Mouse (Mus musculus): ENCODE measurements around the gene Olfr312. TPM values are rescaled to one million over a fixed set of nuclear protein-coding genes. Genes with fewer than 3 reads are reported as not detected.
"Not testable (repeated sequence)": the region's sequence is repeated elsewhere in the genome, so short reads cannot be mapped to it uniquely, and the experiment has no call there.

Olfr312 gene
- not detected in 2 replicates for total RNA-seq (2012; rRNA removed)

DNA sequence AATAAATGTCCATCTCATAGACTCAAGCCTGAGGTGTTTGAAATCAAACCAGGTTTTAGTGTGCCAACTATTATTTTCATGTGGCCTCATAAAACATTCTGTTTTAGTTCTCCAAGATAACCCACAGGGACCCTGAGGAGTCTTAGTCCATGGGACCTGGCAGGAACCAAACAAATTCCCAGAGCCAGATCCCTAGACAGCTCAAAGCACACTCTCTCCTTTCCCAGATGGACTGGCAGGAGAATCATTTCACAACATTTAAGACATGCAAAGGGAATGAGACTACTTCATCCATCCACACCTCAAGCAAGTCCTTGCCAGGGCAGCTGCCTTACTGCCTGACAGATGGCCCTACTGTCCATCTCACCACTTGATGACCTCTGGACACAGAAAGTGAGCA lies at the start of gene Olfr312:
Gene Olfr312 (plus strand): TSS at position 301 of the 400 bp plus-strand sequence.
- H3K9ac ChIP-seq (ENCODE audit: insufficient read depth, low read depth, low read length, poor library complexity, severe bottlenecking); H3K4me3 ChIP-seq (ENCODE audit: insufficient read depth in 1 of 2, low read depth in 1 of 2, low read length in 2 of 2, poor library complexity in 1 of 2, severe bottlenecking in 1 of 2); H3K27ac ChIP-seq (ENCODE audit: insufficient read depth, low read depth, low read length, poor library complexity, severe bottlenecking); in situ Hi-C loops (cut with MboI; ENCODE audit: low sequenced_read_pairs in 2 of 2, unreplicated experiment in 2 of 2); H3K36me3 ChIP-seq (ENCODE audit: control insufficient read depth, insufficient read depth, low read length, poor library complexity, severe bottlenecking); H3K9me3 ChIP-seq (ENCODE audit: control insufficient read depth, insufficient read depth, low read depth, low read length); H3K4me1 ChIP-seq (ENCODE audit: control insufficient read depth in 2 of 2, insufficient read depth in 2 of 2, low read length in 2 of 2, poor library complexity in 1 of 2); DNase-seq (ENCODE audit: low read depth, low spot score): not testable (repeated sequence)

DNA sequence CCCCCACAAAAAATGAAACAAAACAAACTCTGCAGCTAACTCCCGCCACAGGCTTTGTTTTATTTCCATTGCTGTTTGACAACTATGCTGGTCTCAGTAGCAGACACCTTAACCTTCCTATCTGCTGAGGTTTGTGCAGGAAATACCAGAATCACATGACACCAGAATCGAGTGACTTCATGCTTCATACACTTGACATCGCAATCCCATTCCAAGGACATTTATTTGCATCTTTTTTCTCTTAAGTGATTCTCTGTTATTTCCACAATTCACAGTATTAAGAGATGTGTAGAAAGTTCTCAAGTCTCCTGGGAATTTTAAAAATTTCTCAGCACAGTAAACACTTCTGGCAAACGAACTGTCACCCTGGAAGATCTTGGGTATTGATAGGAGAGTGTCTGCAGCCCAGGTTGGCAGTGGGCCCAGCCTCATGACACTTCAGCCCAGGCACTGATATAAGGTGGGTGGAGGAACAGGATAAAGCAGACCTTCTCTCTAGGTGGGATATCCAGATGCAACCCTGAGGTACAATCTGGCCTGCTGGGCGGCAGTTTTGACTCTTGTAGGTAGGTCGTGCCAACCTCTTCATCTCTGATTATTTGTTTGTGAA lies 46.5 kb upstream of the Olfr312 start, which contains the start of gene Olfr314:
Gene Olfr314 (plus strand): TSS at position 473 of the 610 bp plus-strand sequence.
- TF ChIP-seq ZC3H11A (IDR thresholded peaks at IDR 0.05; ENCODE audit: borderline replicate concordance, low read depth, low read length) (no peak), HCFC1 (IDR thresholded peaks at IDR 0.05; ENCODE audit: borderline replicate concordance, insufficient read depth, low read length) (no peak), ZNF384 (IDR thresholded peaks at IDR 0.05; ENCODE audit: low read depth, low read length) (no peak), CHD2 (IDR thresholded peaks at IDR 0.05; ENCODE audit: low read depth, low read length) (no peak), MAFK (IDR thresholded peaks at IDR 0.05; ENCODE audit: insufficient read depth, low read depth, low read length) (no peak)
- Histone ChIP-seq H3K9ac (ENCODE audit: insufficient read depth, low read depth, low read length, poor library complexity, severe bottlenecking) (no peak within 1 kb of the TSS), H3K4me3 (ENCODE audit: insufficient read depth in 1 of 2, low read depth in 1 of 2, low read length in 2 of 2, poor library complexity in 1 of 2, severe bottlenecking in 1 of 2) (no peak within 1 kb of the TSS), H3K4me1 (ENCODE audit: control insufficient read depth in 2 of 2, insufficient read depth in 2 of 2, low read length in 2 of 2, poor library complexity in 1 of 2) (no peaks in the 10 kb centered on the region), H3K36me3 (ENCODE audit: control insufficient read depth, insufficient read depth, low read length, poor library complexity, severe bottlenecking) (no peaks in the 10 kb centered on the region), H3K27ac (ENCODE audit: insufficient read depth, low read depth, low read length, poor library complexity, severe bottlenecking) (no peak within 1 kb of the TSS), H3K9me3 (ENCODE audit: control insufficient read depth, insufficient read depth, low read depth, low read length) (no peaks in the 10 kb centered on the region)
- in situ Hi-C loops (cut with MboI; ENCODE audit: low sequenced_read_pairs in 2 of 2, unreplicated experiment in 2 of 2): no loop called here
- no peak for DNase-seq (ENCODE audit: low read depth, low spot score)

GRCm38 (mm10) chr11:58784182-58784581 lies 44.9 kb upstream of the Olfr312 start:
- DNase-seq (ENCODE audit: low read depth, low spot score): no peak
- Histone ChIP-seq H3K36me3 (ENCODE audit: control insufficient read depth, insufficient read depth, low read length, poor library complexity, severe bottlenecking) (no peaks in the 10 kb centered on the region), H3K27ac (ENCODE audit: insufficient read depth, low read depth, low read length, poor library complexity, severe bottlenecking) (no peak overlapping the region), H3K4me3 (ENCODE audit: insufficient read depth in 1 of 2, low read depth in 1 of 2, low read length in 2 of 2, poor library complexity in 1 of 2, severe bottlenecking in 1 of 2) (no peak overlapping the region), H3K9me3 (ENCODE audit: control insufficient read depth, insufficient read depth, low read depth, low read length) (no peaks in the 10 kb centered on the region), H3K9ac (ENCODE audit: insufficient read depth, low read depth, low read length, poor library complexity, severe bottlenecking) (no peak overlapping the region), H3K4me1 (ENCODE audit: control insufficient read depth in 2 of 2, insufficient read depth in 2 of 2, low read length in 2 of 2, poor library complexity in 1 of 2) (no peaks in the 10 kb centered on the region)
- in situ Hi-C loops (cut with MboI; ENCODE audit: low sequenced_read_pairs in 2 of 2, unreplicated experiment in 2 of 2): no loop called here
- TF ChIP-seq HCFC1 (IDR thresholded peaks at IDR 0.05; ENCODE audit: borderline replicate concordance, insufficient read depth, low read length) (no peak), ZC3H11A (IDR thresholded peaks at IDR 0.05; ENCODE audit: borderline replicate concordance, low read depth, low read length) (no peak), ZNF384 (IDR thresholded peaks at IDR 0.05; ENCODE audit: low read depth, low read length) (no peak), MAFK (IDR thresholded peaks at IDR 0.05; ENCODE audit: insufficient read depth, low read depth, low read length) (no peak), CHD2 (IDR thresholded peaks at IDR 0.05; ENCODE audit: low read depth, low read length) (no peak)

- no peak overlapping the region for H3K4me3 ChIP-seq (ENCODE audit: insufficient read depth in 1 of 2, low read depth in 1 of 2, low read length in 2 of 2, poor library complexity in 1 of 2, severe bottlenecking in 1 of 2)
- H3K4me1 ChIP-seq (ENCODE audit: control insufficient read depth in 2 of 2, insufficient read depth in 2 of 2, low read length in 2 of 2, poor library complexity in 1 of 2): no peaks in the 10 kb centered on the region
- no peak overlapping the region for H3K27ac ChIP-seq (ENCODE audit: insufficient read depth, low read depth, low read length, poor library complexity, severe bottlenecking)
- H3K9ac ChIP-seq (ENCODE audit: insufficient read depth, low read depth, low read length, poor library complexity, severe bottlenecking): no peak overlapping the region
- no peak for TF ChIP-seq ZNF384 (IDR thresholded peaks at IDR 0.05; ENCODE audit: low read depth, low read length)
- no peaks in the 10 kb centered on the region for H3K36me3 ChIP-seq (ENCODE audit: control insufficient read depth, insufficient read depth, low read length, poor library complexity, severe bottlenecking)
- H3K9me3 ChIP-seq (ENCODE audit: control insufficient read depth, insufficient read depth, low read depth, low read length): no peaks in the 10 kb centered on the region
- DNase-seq (ENCODE audit: low read depth, low spot score): no peak
- in situ Hi-C loops (cut with MboI; ENCODE audit: low sequenced_read_pairs in 2 of 2, unreplicated experiment in 2 of 2): no loop called here
These were observed 41.4 kb upstream of the Olfr312 start for GRCm38 (mm10) chr11:58787651-58788050.

DNA sequence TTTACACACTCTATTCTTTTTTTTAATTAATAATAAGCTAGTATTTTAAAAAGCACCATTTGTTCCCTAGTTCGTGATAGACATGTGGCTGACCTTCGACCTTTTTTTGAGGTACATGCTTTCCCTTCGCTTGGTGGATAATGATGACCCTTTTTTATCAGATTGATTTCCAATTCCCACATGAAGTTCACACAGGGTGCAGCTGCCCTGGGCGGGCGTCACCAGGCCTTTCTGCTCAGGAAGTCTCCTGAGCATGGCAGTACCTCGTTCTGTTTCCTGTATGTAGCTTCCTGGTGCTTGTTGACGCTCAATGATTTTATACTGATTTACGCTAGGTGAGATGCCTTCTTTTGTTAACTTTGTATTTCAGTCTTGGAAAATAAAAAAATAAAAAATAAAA lies 40.7 kb upstream of the Olfr312 start:
- no peak overlapping the region for H3K9ac ChIP-seq (ENCODE audit: insufficient read depth, low read depth, low read length, poor library complexity, severe bottlenecking)
- H3K36me3 ChIP-seq (ENCODE audit: control insufficient read depth, insufficient read depth, low read length, poor library complexity, severe bottlenecking): no peaks in the 10 kb centered on the region
- H3K4me3 ChIP-seq (ENCODE audit: insufficient read depth in 1 of 2, low read depth in 1 of 2, low read length in 2 of 2, poor library complexity in 1 of 2, severe bottlenecking in 1 of 2): no peak overlapping the region
- TF ChIP-seq ZNF384 (IDR thresholded peaks at IDR 0.05; ENCODE audit: low read depth, low read length) (no peak), MAFK (IDR thresholded peaks at IDR 0.05; ENCODE audit: insufficient read depth, low read depth, low read length) (no peak), HCFC1 (IDR thresholded peaks at IDR 0.05; ENCODE audit: borderline replicate concordance, insufficient read depth, low read length) (no peak), CHD2 (IDR thresholded peaks at IDR 0.05; ENCODE audit: low read depth, low read length) (no peak), ZC3H11A (IDR thresholded peaks at IDR 0.05; ENCODE audit: borderline replicate concordance, low read depth, low read length) (no peak)
- DNase-seq (ENCODE audit: low read depth, low spot score): no peak
- H3K27ac ChIP-seq (ENCODE audit: insufficient read depth, low read depth, low read length, poor library complexity, severe bottlenecking): no peak overlapping the region
- H3K4me1 ChIP-seq (ENCODE audit: control insufficient read depth in 2 of 2, insufficient read depth in 2 of 2, low read length in 2 of 2, poor library complexity in 1 of 2): no peaks in the 10 kb centered on the region
- in situ Hi-C loops (cut with MboI; ENCODE audit: low sequenced_read_pairs in 2 of 2, unreplicated experiment in 2 of 2): no loop called here
- H3K9me3 ChIP-seq (ENCODE audit: control insufficient read depth, insufficient read depth, low read depth, low read length): no peaks in the 10 kb centered on the region

Measured in ES-E14 (cell line).